Mouse (Mus musculus) right cerebral cortex, postnatal 14 days (tissue): Measurements from ENCODE around the gene Smim6.
A peak's percentile ranks its signal among the peaks of the same experiment; 100 is the strongest.

ENCODE experiments used
- DNase-seq: peaks from one replicate; pipeline ENCODE4 v3.0.0; 2022

Smim6 gene

GRCm38 (mm10) chr11:115901338-115902161 lies 10.3 kb upstream of the Smim6 start:
- DNase-seq = no peak

DNA sequence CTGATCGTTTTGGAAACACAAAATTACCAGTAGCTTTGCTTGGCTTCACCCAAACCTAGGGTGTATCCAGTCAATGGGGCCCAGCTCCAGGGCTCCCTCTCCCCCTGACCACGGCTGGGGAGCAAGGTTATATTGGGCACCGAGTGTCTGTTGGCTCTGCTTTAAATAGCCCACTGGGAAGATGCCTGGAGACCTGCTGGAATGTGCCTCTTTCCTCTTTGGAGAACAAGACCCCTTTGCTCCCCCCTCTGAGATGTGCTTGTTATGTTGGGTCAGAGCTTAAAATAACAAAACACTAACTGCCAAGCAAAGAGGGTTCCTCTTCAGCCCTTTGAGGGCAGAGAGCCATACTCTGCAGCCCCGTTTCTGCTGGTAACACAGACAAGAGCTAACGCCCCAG lies 9.6 kb upstream of the Smim6 start:
- no peak for DNase-seq

DNA sequence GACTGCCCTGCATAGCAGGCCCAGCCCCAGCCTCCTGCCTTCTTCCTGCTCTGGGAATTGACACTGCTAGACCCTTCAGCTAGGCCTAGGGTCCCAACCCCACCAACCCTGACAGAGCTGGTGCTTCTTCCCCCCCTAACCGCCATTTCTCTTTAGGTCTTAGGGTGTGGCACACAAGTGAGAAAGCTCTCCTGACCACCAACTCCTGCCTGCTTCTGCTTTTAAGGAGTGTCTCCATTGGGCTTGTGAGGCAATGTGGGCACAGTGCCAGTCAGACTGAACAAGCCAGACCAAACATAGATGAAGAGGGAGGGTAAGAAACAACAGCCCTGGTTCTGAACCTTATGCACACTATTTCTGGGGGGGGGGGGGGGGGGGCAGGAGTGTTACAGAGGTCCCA lies 9.0 kb upstream of the Smim6 start:
- DNase-seq = peak; percentile 56

GRCm38 (mm10) chr11:115903384-115904230 lies 8.2 kb upstream of the Smim6 start:
- no peak for DNase-seq

DNA sequence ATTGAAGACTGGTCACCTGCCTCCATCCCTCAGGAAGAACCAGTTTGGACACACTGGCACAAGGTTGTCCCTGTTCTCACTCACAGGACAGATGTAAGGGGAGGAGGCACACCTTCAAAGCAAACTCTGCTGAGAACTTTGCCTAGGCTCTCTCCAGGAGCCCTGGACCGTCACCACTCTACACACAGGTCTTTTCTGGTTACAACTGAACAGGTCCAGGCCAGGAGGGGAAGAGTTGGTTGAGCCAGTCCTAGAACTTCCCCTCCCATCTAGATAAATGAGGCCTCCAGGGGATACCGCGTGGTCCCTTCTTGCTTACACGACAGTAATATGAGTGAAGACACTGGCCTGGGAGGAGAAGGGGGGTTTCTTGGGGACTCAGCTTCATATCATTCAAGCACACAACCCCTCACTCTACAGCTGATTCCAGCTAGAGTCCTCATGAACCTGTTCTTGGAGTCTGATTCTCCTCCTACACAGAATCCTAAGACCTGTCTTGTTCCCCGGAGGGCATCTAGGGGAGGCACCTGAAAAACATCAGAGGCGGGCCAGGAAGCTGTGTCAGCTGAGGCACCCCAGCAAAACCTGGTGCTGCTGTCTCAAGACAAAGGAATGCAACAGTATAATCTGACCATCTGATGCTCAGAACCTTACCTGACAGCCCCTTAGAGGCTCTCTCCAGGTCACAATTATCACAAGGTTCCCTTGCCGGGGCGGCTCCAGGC lies 7.4 kb upstream of the Smim6 start:
- DNase-seq = no peak

- DNase-seq = no peak
Observed at GRCm38 (mm10) chr11:115904956-115905790, 6.6 kb upstream of the Smim6 start.

DNA sequence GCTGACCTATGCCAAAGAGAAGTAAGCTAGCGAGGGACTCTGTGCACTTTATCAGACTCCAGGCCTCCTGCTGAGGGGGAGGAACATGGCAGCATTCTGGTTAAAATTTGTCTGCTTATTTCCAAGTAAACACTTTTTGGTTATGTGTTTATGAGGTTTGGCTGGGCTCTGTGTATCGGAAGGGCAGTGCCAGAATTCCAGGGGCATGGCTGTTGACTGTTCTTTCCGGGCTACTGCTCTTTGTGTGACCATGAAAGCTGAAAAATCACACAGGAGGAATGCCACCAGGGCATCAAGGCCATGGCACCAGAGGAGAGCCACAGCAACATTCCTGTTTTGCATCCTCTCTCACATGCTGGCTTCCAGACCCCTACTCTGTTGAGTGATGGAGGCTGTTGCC lies 5.7 kb upstream of the Smim6 start:
- DNase-seq = no peak

- no peak for DNase-seq
Observed at GRCm38 (mm10) chr11:115906521-115906920, 5.3 kb upstream of the Smim6 start.

DNA sequence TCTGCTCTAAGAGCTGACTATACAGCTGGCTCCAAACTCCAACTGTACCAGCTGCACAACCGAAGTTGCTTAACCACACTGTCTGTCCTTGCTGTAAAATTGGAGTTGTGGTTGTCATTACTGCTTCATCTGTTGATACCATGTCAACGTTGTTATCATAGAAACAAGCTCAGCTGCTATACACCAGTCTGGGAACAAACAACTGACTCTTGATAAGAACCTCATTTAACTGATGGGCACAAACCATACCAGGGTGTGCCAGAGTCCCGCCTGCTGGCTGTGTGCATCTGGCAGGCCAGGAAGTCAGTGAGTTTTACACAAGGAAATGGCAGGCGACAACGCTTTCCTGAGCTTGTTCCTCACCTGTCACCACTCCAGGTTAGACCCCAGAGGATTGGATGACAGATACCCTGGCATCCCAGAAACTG lies 669 bp upstream of the Smim6 start:
- no peak for DNase-seq

DNA sequence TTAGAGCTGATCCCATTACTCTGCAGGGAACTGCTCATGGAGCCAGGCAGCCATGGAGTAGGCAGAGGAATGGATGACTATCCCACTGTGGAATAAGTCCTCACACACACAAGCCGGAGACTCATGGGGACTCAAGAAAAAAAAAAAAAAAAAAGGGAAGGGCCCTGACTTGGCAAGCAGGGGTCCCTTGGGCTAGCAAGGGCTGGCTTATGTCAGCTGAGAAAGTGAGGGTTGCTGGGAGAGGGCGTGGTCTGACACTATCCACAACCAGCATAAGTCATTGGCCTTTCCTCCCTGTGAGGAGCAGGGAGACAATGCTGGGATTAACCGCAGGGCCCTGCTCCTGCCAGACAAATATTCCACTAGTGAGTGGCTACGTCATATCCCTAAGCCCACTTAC lies 4.8 kb downstream of the Smim6 start:
- no peak for DNase-seq

GRCm38 (mm10) chr11:115918637-115919036 lies 6.8 kb downstream of the Smim6 start:
- DNase-seq = no peak

DNA sequence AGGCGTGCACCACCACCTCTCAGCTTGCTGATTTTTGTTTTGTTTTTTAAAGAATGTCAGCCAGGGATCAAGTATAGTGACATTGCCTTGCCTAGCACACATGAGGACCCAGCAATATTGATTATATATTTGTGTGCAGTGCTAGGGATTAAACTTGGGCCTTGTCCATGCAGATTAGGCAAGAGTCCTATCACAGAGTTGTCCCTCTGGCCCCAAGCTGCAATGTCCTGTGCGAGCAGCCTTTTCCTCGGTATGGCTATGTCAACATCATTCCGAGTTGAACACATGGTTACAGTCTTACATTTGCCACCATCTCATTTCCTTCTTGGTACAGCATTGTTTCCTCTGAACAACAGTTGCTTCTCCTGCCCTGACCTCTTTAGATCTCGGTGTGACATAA lies 7.3 kb downstream of the Smim6 start:
- DNase-seq = no peak

DNA sequence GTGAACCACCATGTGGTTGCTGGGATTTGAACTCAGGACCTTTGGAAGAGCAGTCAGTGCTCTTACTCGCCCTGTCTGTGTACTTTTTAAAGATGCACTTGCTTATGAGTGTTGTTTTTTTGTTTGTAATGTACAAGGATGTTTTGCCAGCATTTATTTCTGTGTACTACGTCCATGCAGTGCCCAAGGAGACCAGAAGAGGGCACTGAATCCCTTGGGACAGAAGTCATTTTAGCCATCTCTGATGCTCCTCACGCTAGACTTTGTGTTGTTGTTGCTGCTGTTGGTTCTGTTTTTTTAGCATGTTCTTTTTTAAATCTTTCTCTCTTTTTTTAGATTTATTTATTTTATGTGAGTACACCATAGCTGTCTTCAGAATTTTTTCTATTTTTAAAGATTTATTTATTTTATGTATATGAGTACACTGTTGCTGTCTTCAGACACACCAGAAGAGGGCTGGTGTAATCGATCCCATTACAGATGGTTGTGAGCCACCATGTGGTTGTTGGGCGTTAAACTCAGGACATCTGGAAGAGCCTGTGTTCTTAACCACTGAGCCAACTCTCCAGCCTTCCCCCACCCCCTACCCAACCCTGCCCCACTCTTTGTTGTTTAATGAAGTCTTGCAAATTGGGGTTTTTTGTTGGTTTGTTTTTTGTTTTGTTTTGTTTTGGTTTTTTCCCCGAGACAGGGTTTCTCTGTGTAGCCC lies 8.4 kb downstream of the Smim6 start:
- peak; percentile 53 for DNase-seq

- DNase-seq = no peak
Observed at GRCm38 (mm10) chr11:115921986-115922385, 10.2 kb downstream of the Smim6 start.

- DNase-seq = no peak
Observed at GRCm38 (mm10) chr11:115929031-115929430, 17.2 kb downstream of the Smim6 start.

DNA sequence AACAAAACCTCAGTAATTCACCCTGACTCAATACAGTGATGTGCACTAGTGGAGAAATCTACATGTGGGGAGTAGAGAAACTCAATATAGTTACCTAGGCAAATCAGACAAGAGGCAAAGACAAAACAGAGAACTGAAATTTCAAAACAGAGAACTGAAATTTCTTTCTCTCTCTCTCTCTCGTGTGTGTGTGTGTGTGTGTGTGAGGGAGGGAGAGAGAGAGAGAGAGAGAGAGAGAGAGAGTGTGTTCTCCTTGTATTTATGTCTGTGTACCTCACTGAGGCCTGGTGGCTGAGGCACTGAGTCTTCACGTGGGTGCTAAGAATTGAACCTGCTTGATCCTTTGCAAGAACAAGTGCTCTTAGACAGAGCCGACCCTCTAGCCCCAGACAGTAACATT lies 18.0 kb downstream of the Smim6 start:
- DNase-seq = no peak

- DNase-seq = no peak
Observed at GRCm38 (mm10) chr11:115931235-115931634, 19.4 kb downstream of the Smim6 start.

DNA sequence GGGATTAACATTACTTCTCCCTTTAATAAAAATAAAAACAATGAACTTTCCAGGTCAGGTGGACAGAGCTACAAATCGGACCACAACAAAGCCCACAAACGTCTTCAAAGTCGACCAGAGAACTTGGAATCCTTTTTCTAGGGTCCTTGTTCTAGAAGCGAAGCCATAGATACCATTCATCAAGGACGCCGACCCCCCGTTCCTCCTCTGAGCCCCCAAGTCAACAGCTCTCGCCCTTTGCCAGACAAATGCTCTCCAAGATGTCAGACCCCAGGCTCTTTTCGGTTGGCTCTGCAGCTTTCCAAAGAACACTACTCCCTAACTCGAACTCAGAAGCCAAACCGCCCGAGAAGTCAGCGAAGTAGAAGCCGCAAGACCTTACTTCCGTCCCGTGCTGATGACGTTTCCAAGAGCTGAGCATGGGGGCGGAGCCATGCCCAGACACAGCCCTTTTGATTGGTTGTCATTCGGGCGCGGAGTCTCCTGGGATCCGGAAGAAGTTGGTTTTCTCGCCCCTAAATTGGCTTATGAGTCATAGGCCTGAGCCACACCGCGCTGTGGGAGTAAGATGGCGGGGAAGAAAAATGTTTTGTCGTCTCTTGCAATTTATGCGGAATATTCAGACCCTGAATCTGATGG lies 21.4 kb downstream of the Smim6 start, which contains the start of the genes Sap30bp and Recql5:
TSS of gene Sap30bp (plus strand) at position 175 of the 639 bp plus-strand sequence.
TSS of gene Recql5 (minus strand) at position 370 of the 639 bp plus-strand sequence.
- peak; percentile 96 for DNase-seq

- DNase-seq = no peak
Observed at GRCm38 (mm10) chr11:115933747-115934110, 21.9 kb downstream of the Smim6 start.

GRCm38 (mm10) chr11:115939690-115940329 lies 28.0 kb downstream of the Smim6 start:
- DNase-seq = peak; percentile 66

DNA sequence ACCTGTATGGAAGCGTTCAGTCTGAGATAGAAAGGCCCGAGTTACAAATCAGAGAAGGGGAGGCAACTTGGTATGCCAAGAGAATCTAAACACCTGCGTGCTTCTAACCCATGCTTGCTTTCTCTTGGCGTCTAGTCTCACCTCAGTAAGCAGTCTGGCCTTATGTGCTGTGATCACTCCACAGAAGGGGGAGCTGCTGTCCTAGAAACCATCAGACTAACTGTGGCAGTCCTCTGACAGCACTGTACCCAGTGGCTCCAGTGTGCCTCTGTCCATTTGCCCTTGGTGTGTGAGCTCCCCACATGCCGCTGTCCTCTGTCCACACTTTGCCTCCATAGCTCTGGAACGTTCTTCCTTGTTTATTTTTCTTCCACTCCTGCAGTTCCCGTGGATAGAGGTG lies 30.2 kb downstream of the Smim6 start:
- no peak for DNase-seq
